Mouse (Mus musculus) ovary, postnatal 14 days (tissue): ENCODE measurements around the gene Sh2b2.
"Not testable (repeated sequence)": the region's sequence is repeated elsewhere in the genome, so short reads cannot be mapped to it uniquely, and the experiment has no call there.

ENCODE experiments used
- DNase-seq: peaks from one replicate; pipeline ENCODE4 v3.0.0; 2022; ENCODE audit warnings: low spot score

Gene Sh2b2

DNA sequence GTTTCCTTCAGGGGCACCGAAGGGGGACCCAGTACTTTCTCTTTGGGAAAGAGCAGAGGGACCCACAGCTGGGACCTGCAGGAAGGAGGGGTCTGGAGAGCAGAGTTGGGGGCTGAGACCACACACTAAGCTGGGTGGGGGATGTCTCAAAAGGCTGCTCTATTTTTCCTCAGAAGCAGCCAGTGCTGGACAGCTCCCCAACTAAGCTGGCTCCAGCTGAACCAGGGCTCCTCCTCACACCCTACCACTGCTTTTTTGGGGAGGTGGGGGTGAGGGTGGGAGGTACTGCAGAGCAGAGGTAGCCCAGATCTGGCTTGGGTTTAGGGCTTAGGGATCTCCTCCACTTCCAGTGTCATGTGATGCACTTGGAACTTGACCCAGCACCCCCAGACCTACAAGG lies 6.0 kb downstream of the Sh2b2 start:
- DNase-seq: no peak

DNA sequence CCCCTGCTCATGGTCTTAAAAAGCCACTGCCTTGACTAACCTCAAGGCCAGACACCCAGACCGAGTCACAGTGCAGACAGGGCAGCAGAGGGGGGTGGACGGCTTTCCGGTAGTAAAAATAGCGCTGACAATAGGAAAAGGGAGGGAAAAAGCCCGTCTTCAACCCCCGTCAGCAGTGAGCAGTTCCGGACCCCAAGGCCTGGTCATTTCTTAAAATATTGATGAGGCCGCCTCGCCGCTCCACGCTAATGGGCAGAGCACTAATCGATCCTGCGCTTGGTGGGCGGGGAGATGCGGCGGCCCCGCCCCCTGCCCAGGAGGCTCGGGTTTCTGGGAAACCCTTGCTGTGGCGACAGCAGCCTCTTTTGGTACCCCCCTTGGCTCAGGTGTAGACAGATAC lies 8.7 kb downstream of the Sh2b2 start:
- no peak for DNase-seq

DNA sequence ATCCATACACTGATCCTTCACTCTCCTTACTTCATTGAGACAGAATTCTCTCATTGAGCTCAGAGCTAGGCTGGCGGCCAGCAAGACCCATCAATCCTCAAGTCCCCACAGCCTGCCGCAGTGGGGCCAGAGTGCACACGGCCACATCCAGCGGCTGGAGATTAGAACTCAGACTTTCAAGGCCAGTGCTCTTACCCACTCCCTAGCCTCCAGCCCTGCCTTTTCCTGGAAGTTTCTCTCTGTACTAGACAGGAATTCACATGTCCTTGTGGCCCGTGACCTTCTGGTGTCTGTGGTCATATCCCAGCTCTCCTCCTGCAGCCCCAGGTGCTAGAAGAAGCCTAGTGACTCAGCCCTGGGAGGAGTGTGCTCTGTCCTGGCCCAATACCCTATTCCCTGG lies 9.7 kb downstream of the Sh2b2 start:
- DNase-seq: no peak

GRCm38 (mm10) chr5:136230348-136231035 lies 15.9 kb downstream of the Sh2b2 start:
- no peak for DNase-seq

GRCm38 (mm10) chr5:136226246-136226876 lies 20.0 kb downstream of the Sh2b2 start:
- DNase-seq: no peak

DNA sequence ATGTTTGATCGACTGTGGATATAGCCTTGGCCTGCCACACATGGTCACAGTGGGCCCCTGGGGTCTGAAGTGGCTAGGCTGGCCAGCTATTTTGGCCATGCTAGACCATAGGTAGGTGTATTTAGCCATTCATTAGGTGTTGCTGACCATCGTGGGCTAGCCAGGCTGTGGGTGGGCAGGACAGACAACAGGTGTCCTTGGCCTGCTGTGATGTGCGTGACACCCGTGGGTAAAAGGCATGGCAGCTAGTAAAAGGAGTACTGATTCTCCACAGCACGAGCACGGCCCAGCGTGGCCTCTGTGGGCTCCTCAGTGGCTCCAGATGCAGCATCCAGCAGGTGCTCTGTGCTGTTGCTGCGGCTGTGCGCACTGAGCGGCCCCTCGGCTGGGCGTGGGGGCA lies 27.8 kb downstream of the Sh2b2 start:
- DNase-seq: no peak

DNA sequence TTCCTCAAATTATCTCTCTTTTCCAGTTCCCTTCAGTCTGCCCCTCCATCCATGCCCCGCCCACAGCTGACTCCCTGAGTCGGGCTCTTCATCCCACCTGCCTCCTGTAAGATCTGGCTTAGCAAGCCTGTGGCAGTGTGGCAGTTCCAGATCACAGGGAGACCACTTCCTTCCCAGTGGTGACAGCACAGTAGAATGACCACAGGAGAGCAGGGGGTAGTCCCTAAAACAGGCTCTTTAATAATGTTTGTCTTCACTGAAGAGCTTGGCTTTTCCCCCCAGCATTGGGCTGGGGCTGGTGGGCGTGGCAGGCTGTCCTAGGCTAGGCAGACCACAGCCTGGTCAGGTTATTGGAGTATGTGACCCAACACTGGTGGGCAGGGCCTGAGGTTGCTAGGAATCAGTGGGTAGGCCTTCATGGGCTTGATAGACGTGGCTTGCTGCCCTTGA lies 28.4 kb downstream of the Sh2b2 start:
- DNase-seq: no peak

DNA sequence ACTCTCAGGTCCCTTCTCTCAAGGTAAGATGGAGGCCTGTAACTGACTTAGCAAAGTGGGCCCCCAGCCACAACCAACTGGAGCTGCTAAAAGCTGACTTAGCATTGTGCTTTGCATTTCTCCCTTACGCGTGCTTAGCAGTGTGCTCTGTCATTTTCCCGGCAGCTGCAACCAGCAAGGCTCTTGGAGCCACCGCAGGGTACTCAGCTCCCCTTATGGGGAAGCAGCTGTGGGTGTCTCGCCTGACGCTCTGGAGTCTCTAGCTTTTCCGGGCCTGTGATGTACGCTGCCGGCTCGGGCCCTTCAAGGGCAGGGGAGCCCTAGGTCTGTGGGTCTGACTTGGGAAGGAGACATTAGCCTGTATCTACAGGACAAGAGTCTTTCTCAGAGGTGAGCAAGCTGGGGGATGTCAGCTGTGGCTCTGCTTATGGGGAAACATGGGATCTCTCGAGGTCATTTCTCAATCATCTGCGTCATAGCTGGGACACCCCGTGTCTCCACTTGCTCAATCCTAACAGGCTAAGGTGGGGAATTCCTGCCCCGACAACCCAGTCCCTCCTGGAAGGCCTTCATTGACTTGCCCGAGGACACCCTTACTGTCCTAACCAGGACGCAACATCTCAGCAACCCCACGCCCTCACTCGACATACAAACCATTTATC lies 29.2 kb downstream of the Sh2b2 start:
- DNase-seq: no peak

DNA sequence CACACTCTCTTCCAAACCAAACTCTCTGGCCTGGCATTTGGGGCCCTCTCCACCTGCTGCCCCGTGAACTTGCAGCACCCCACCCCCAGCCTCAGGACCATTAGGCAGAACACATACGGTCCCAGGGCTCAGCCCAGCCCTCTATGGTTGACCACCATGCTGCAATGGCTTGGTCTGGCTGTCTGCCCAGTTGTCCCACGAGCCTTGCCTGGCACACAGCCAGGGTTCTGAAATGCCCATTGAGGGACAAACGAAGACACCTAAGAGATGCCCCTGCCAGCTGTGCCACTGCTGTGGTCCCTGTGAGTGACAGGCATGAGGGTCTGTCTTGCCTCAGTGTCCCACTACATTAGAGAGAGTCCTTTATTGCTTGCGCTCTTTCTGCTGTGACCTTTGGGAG lies 30.4 kb downstream of the Sh2b2 start:
- DNase-seq: no peak

GRCm38 (mm10) chr5:136215211-136215610 lies 31.1 kb downstream of the Sh2b2 start:
- DNase-seq: no peak

- DNase-seq: no peak
These were observed 32.6 kb downstream of the Sh2b2 start for GRCm38 (mm10) chr5:136213716-136214115.

DNA sequence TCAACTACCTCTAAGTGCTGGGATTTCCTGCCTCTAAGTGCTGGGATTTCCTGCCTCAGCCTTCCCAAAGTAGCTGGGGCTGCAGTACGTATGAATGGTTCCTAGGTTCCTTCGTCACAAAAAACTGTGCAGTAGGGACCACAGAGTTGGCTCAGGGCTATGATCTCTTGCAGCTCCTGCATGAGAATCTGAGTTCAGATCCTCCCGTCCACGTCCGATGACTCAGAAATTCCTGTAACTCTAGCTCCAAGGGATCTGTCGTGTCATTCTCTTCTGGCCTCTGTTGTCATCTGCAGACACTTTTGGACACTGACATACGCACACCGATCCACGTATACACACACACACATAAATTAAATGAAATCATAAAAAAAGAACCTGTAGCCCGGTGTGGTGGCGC lies 33.6 kb downstream of the Sh2b2 start:
- DNase-seq: no peak

DNA sequence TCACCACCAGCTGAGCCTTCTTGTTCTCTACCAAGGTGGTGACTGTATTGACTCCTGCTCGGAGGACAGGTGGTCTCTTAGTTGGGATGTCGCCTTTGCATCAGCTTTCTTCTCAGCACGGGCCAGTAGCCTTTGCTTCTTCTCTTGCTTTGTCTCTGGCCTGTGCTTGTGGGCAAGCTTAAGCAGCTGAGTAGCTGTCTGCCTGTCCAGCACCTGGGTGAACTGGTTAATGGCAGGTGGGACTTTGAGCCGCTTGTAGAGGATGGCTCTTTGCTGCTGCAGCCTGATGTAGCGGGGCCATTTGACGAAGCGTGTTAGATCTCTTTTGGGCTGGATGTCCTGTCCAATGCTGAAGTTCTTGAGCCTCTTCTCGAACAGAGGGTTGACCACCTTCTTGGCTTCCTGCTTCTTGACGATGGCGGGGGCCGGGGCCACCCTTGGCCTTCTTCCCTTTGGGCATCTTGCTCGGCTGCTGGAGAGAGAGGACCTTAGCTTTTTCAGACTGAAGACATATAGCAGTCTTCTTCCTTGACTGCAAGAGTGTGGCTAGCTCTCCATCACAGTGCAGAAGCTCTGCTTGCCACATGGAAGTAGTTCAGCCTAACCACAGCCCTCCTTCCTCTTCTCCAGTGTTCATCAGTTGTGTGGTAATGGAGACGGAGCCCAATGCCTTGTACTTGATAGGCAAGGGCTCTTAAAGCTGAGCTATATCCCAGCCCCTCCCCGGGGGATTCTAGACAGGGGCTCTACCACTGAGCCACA lies 34.8 kb downstream of the Sh2b2 start:
- not testable (repeated sequence) for DNase-seq

DNA sequence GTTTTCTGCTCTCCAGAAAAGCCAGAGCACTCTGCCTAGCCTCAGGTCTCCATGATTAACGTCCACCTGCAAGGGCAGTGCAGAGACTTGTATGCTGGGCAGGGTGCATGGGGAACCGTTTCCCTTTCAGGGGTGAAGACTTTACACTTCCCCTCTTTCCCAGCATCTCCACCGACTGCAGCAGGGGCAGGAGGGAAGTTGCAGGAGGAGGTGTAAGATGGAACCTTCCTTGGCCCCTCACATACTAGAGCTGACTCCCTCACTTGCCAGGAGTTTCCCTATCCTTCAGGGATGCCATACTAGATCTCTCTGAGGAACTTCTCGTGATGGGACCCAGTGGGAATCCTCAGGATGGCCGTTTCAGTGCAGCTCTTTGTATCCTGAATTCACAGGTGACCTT lies 35.8 kb downstream of the Sh2b2 start:
- DNase-seq: no peak

DNA sequence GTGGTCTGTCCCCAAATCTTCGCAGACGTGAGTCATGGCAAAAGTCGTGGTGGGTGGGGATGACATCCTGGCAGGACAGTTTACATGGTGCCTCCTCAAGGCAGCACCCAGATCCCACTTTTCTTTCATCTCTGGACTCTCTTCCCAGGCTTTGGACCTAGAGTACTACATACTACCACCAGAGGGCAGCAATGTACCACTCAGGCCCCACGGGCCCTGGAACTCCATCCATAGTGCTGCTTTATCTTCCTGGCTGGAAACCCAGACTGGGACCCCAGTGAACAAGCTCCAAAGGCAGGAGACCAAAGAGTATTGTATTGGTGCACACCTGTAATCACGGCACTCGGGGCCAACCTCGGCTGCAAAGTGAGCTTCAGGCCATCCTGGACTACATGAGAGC lies 44.5 kb downstream of the Sh2b2 start:
- DNase-seq: peak; percentile 59

GRCm38 (mm10) chr5:136199526-136199925 lies 46.8 kb downstream of the Sh2b2 start:
- no peak for DNase-seq

DNA sequence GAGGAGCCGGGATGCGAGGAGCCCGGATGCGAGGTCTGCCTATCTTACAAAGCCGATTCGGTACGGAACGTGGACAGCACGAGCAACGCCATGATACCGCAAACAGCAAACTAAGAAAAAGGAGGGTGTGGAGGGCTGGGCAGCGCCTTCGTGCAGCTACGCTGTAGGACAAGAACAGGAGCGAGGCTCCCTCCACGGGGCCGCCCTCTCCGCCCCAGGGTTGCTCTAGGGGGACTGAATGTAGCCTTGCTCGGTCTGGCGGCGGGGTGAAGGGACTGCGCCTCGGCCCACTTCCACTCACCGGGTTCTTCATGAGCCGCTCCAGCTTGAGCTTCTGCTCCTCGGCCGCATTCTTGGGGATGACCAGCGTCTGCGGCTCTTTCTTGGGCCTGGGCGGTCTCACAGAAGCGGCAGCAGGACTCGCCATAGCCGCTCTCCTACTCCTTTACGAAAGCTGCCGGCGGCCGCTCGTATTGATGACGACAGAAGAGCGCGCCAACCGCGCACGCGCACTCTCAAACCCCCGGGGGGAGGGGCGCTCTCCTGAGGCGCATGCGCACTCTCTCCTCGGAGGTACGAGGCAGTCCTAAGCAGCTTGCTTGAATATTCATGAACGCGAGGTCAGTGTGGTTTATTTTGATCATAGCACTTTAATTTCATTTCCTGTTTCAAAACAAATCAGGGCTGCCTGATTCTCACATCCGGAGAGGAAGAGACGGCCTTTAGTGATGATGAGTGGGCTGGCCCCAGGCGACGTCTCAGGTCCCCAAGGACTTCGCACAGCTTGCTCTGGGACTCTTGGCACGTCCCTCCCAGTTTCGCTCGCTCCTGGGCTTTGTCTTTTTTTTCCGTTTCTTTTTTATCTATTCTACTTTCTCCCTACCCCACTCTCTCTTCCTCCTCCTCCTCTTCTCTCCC lies 47.6 kb downstream of the Sh2b2 start, which contains the start of gene Prkrip1:
Gene Prkrip1, minus strand, starts transcription at position 490 of the 918 bp plus-strand sequence.
- peak; percentile 94 for DNase-seq

DNA sequence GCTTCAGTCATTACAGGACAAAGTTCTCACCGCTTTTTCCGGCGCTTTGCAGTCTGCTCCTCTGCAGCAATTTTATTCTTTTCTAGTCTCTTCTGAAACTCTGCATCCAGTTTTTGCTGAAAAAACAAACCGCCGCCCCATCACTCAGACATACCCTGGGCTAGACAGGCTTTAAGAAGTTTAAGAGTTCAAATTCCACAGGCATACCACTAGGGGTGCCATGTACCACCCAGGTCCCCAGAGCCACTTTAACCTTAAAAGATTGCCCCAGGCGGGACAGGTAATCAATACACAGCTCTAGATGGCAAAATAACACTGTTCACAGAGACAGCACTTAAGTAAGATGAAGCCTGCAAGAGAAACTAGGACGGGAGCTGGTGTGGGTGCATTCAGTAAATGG lies 54.5 kb downstream of the Sh2b2 start:
- no peak for DNase-seq

- peak; percentile 18 for DNase-seq
These were observed 59.6 kb downstream of the Sh2b2 start for GRCm38 (mm10) chr5:136186723-136187122.

- DNase-seq: no peak
These were observed 62.6 kb downstream of the Sh2b2 start for GRCm38 (mm10) chr5:136183766-136184165.

GRCm38 (mm10) chr5:136182830-136183229 lies 63.5 kb downstream of the Sh2b2 start:
- DNase-seq: no peak
